Mouse (Mus musculus) lung, postnatal 0 days (tissue): Measurements from ENCODE around the gene Cul7. TPM values are rescaled to one million over a fixed set of nuclear protein-coding genes. Genes with fewer than 3 reads are reported as not detected.

ENCODE experiments used
- ATAC-seq: fragments of 200-750 bp; cut with Nextera tagmentation; 2 replicates; pipeline ENCODE4 v1.8.0; 2017; ENCODE audit warnings: moderate library complexity
- DNase-seq: peaks from one replicate; pipeline ENCODE4 v3.0.0-alpha.2; 2016; ENCODE audit warnings: low spot score
- H3K27ac ChIP-seq: fragments of 300-500 bp; sonication (generic); 2 replicates; pipeline ENCODE4 v1.5.1; 2014; ENCODE audit warnings: antibody characterized with exemption, mild to moderate bottlenecking, low read length, mixed read lengths
- H3K27me3 ChIP-seq: fragments of 300-500 bp; sonication (generic); replicated peaks from 2 replicates; pipeline ENCODE4 v1.6.1; 2014; ENCODE audit warnings: low read length, mixed read lengths; ENCODE audit not compliant: insufficient read depth
- H3K36me3 ChIP-seq: fragments of 300-500 bp; sonication (generic); 2 replicates; pipeline ENCODE4 v1.6.1; 2014; ENCODE audit warnings: low read length, mixed read lengths; ENCODE audit not compliant: insufficient read depth
- H3K4me1 ChIP-seq: fragments of 300-500 bp; sonication (generic); 2 replicates; pipeline ENCODE4 v1.6.1; 2014; ENCODE audit warnings: antibody characterized with exemption, low read depth, low read length, mixed read lengths; ENCODE audit not compliant: insufficient read depth
- H3K4me2 ChIP-seq: fragments of 300-500 bp; sonication (generic); replicated peaks from 2 replicates; pipeline ENCODE4 v1.6.1; 2014; ENCODE audit warnings: low read depth, mild to moderate bottlenecking, low read length, moderate library complexity, mixed read lengths
- H3K4me3 ChIP-seq: fragments of 300-500 bp; sonication (generic); 2 replicates; pipeline ENCODE4 v1.5.1; 2014; ENCODE audit warnings: low read depth, low read length
- H3K9ac ChIP-seq: fragments of 300-500 bp; sonication (generic); replicated peaks from 2 replicates; pipeline ENCODE4 v1.6.1; 2014; ENCODE audit warnings: low read depth, mild to moderate bottlenecking
- H3K9me3 ChIP-seq: fragments of 300-500 bp; sonication (generic); 2 replicates; pipeline ENCODE4 v1.6.1; 2016; ENCODE audit warnings: low read length, mixed read lengths
- CTCF ChIP-seq: IDR thresholded peaks from 2 replicates; pipeline ENCODE4 v1.5.1; 2016; ENCODE audit warnings: antibody characterized with exemption, mild to moderate bottlenecking
- EP300 ChIP-seq: IDR thresholded peaks from 2 replicates; pipeline ENCODE4 v1.6.1; 2016; ENCODE audit warnings: antibody characterized with exemption, mild to moderate bottlenecking, control low read depth
- WGBS: fragments of 180-500 bp; shearing (Covaris S2); extraction: QIAGEN DNeasy Blood & Tissue Kit; methylation state at CpG from one replicate; pipeline ENCODE4 v1.1.7; 2014; 5-methylcytosine and 5-hydroxymethylcytosine counted together
- polyA plus RNA-seq: library from polyadenylated mRNA; unstranded; fragments of >200 nt; fragmentation: Nextera tagmentation; extraction: Ambion mirVana; gene quantifications from 2 replicates; pipeline ENCODE4 v1.2.1, GENCODE M21; 2015

Gene Cul7
- polyA plus RNA-seq, 1 experiment from 2014 or later: 21.8 TPM

GRCm38 (mm10) chr17:46645561-46646321 lies 4.4 kb upstream of the Cul7 start, which contains the start of the genes Klc4 and Mrpl2:
TSS of gene Klc4 (minus strand) at chr17:46646022.
TSS of gene Mrpl2 (plus strand) at chr17:46646229.
- H3K27me3 ChIP-seq: no peaks in the 10 kb centered on the region
- TF ChIP-seq CTCF (no peak; the same call in 1 of the 2 replicates), EP300 (peak; percentile 45; the same call in 1 of the 2 replicates)
- H3K9me3 ChIP-seq: no peaks in the 10 kb centered on the region
- peak within 1 kb of the TSS; percentile 83 for H3K4me3 ChIP-seq
- WGBS: under 1% methylated on average over 53 of the region's 53 CpGs
- peak; percentile 98 for DNase-seq
- peak; percentile 72 for ATAC-seq
- peak within 1 kb of the TSS; percentile 96 for H3K27ac ChIP-seq
- H3K4me1 ChIP-seq: peaks cover 22% of the 10 kb centered on the region
- H3K36me3 ChIP-seq: 0 out of 2 replicates have a peak, but pooled peaks cover 5% of the 10 kb centered on the region
- H3K4me2 ChIP-seq: peak within 1 kb of the TSS; percentile 89
- peak within 1 kb of the TSS; percentile 70 for H3K9ac ChIP-seq

GRCm38 (mm10) chr17:46646322-46646662 lies 3.8 kb upstream of the Cul7 start:
- ATAC-seq: peak; percentile 3
- no peak for DNase-seq
- 0 out of 2 replicates have a peak, but pooled peaks cover 5% of the 10 kb centered on the region for H3K36me3 ChIP-seq

GRCm38 (mm10) chr17:46647279-46647678 lies 2.9 kb upstream of the Cul7 start:
- H3K9me3 ChIP-seq: no peaks in the 10 kb centered on the region
- ATAC-seq: no peak
- peaks cover 32% of the 10 kb centered on the region for H3K4me1 ChIP-seq
- H3K27me3 ChIP-seq: no peaks in the 10 kb centered on the region
- H3K4me3 ChIP-seq: no peak overlapping the region
- H3K4me2 ChIP-seq: no peak overlapping the region
- H3K27ac ChIP-seq: no peak overlapping the region
- 85% methylated on average over 7 of the region's 7 CpGs for WGBS
- no peak overlapping the region for H3K9ac ChIP-seq
- no peak for DNase-seq
- 0 out of 2 replicates have a peak, but pooled peaks cover 1% of the 10 kb centered on the region for H3K36me3 ChIP-seq
- TF ChIP-seq EP300 (no peak), CTCF (no peak)

More at GRCm38 (mm10) chr17:46646322-46646662, 3.8 kb upstream of the Cul7 start:
- Histone ChIP-seq H3K4me3 (peak overlapping the region; percentile 83), H3K4me2 (peak overlapping the region; percentile 71), H3K9ac (peak overlapping the region; percentile 70), H3K4me1 (peaks cover 25% of the 10 kb centered on the region), H3K27me3 (no peaks in the 10 kb centered on the region), H3K9me3 (no peaks in the 10 kb centered on the region), H3K27ac (peak overlapping the region; percentile 84)
- WGBS: 1% methylated on average over 19 of the region's 19 CpGs
- TF ChIP-seq EP300 (no peak), CTCF (no peak)

- H3K27ac ChIP-seq: no peak overlapping the region
- ATAC-seq: no peak
Observed at GRCm38 (mm10) chr17:46648436-46648835, 1.7 kb upstream of the Cul7 start.

GRCm38 (mm10) chr17:46649811-46650210 lies 326 bp upstream of the Cul7 start:
- Histone ChIP-seq H3K4me1 (peaks cover 24% of the 10 kb centered on the region), H3K27me3 (no peaks in the 10 kb centered on the region), H3K36me3 (0 out of 2 replicates have a peak, but pooled peaks cover 3% of the 10 kb centered on the region), H3K9ac (0 out of 2 replicates have a peak overlapping the region, but pooled peaks have one; percentile 8), H3K9me3 (no peaks in the 10 kb centered on the region), H3K4me3 (peak overlapping the region; percentile 67), H3K4me2 (peak overlapping the region; percentile 92), H3K27ac (peak overlapping the region; percentile 94)
- no peak for ATAC-seq
- no peak for TF ChIP-seq CTCF
- TF ChIP-seq EP300: no peak
- WGBS: 21% methylated on average over 15 of the region's 15 CpGs
- DNase-seq: no peak

More at GRCm38 (mm10) chr17:46648436-46648835, 1.7 kb upstream of the Cul7 start:
- TF ChIP-seq CTCF: no peak
- TF ChIP-seq EP300: no peak
- 79% methylated on average over 9 of the region's 9 CpGs for WGBS
- Histone ChIP-seq H3K4me3 (no peak overlapping the region), H3K36me3 (no peaks in the 10 kb centered on the region), H3K4me1 (peaks cover 32% of the 10 kb centered on the region), H3K27me3 (no peaks in the 10 kb centered on the region), H3K9ac (no peak overlapping the region), H3K4me2 (no peak overlapping the region), H3K9me3 (no peaks in the 10 kb centered on the region)
- DNase-seq: no peak

- H3K4me3 ChIP-seq: peak overlapping the region; percentile 67
- ATAC-seq: no peak
- peak overlapping the region; percentile 78 for H3K9ac ChIP-seq
- DNase-seq: no peak
- peaks cover 11% of the 10 kb centered on the region; the same call in 1 of the 2 replicates for H3K36me3 ChIP-seq
- WGBS: 61% methylated on average over 17 of the region's 17 CpGs
- H3K27ac ChIP-seq: peak overlapping the region; percentile 94
- no peaks in the 10 kb centered on the region for H3K27me3 ChIP-seq
- no peaks in the 10 kb centered on the region for H3K9me3 ChIP-seq
- H3K4me2 ChIP-seq: peak overlapping the region; percentile 92
- no peak for TF ChIP-seq EP300
- no peak for TF ChIP-seq CTCF
- peaks cover 23% of the 10 kb centered on the region for H3K4me1 ChIP-seq
Observed at GRCm38 (mm10) chr17:46651292-46651691, 1.2 kb downstream of the Cul7 start.
